Mouse (Mus musculus): ENCODE results near the gene Sppl2b.
A peak's percentile ranks its signal among the peaks of the same experiment; 100 is the strongest.

Gene Sppl2b

DNA sequence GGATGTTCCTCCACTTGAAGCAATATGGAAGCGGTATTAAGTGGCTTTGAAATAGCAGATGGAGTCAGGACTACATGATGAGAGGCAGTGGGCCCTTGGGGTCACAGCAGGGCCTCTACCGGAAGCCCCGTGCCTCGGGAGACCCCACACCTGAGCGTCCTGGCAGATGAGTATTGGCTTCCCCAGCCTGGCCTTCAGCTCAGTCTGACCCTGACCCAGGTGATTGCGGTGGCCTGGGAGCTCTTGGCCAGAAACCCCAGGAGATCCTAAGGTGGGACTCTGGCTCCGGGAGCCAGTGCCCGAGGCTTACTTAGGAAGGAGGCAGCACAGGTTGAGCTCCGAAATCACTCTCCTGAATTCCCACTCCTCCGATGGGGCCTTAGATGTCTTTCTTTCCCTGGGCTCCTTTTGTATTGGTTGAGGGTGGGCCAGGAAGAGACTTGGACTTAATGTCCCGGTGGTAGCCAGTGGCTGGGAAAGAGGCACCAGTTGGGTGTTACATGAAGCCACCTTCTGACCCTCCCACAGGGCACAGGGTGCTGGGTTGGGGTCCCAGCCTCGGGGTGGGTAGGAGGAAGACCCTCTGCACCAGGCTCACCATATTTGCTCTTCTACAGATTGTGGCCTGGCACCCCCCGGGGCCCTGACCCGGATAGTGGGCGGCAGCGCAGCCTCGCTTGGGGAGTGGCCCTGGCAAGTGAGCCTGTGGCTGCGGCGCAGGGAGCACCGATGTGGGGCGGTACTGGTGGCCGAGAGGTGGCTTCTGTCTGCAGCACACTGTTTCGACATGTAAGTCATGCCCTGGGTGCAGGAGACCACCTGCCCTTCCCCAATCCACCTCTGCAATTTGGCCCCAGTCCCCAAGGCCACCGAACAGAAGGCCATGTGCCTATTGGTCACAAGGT, 41.8 kb downstream of the Sppl2b start:
- no peak for DNase-seq (ENCODE audit: extremely low read depth, insufficient read length, low spot score)

DNA sequence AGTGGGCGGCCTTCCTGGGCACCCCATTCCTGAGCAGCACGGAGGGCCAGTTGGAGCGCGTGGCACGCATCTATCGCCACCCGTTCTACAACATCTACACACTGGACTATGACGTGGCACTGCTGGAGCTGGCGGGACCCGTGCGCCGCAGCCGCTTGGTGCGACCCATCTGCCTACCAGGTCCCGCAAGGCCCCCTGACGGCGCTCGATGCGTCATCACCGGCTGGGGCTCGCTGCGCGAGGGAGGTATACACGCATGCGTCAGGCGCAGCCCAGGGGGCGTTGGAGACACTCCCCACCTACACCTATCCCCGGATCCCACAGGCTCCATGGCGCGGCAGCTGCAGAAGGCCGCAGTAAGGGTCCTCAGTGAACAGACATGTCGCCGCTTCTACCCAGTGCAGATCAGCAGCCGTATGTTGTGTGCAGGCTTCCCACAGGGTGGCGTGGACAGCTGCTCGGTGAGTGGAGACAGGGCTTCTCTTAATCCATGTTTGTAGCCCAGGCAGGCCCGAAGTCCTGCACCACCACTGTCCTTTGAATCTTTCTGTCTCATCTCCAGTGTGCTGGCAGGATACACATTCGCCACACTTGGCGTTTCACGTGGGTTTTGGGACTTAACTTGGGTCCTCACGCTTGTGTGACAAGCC, 42.9 kb downstream of the Sppl2b start:
- DNase-seq (ENCODE audit: extremely low read depth, insufficient read length, low spot score) = no peak

DNA sequence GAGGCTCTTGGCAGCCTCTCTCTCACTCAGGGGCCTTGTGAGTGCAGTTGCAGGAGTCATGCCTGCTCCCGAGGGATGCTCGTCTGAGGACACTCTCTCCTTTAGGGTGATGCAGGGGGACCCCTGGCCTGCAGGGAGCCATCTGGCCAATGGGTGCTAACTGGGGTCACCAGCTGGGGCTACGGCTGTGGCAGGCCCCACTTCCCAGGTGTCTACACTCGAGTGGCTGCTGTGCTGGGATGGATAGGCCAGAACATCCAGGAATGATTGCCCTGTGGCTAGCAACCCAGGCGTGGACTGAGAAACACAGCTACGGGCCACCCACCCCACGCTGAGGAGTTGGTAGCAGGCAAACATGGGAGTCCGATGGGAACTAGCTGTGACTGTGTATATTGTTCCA, 44.0 kb downstream of the Sppl2b start:
- DNase-seq (ENCODE audit: extremely low read depth, insufficient read length, low spot score) = no peak

DNA sequence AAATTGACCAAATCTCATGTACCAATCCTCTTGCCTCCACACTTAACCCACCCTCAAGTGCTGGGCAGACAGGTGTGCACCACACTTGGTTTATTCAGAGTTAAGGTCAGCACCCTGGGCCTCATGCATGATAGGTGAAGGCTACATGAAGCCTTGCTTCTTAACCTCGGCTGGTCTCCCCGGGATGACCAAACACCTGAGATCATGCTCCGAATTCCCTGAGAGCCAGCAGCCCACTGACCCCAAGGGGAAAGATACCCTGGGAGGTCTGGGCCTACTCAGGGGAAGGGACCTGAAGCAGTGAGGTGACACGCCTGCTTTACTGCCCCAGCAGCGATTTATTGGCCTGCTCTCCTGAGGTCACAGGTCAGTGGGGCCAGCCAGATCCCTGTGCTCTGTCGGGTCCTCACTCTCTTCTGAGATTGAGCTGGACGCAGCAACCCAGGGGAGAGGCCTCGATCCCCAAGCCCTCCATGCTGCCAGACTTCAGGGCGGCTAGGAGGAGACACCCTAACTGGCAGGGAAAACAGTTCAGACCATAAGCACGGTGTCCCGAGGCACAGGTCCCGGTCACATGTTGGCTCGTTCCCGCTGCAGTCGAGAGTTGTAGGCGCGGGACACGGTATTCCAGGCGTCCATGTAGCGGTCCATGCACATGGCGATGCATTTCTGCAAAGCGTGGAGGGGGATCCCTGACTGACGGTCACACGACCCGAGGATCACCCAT, 44.7 kb downstream of the Sppl2b start:
- DNase-seq (ENCODE audit: extremely low read depth, insufficient read length, low spot score) = no peak

DNA sequence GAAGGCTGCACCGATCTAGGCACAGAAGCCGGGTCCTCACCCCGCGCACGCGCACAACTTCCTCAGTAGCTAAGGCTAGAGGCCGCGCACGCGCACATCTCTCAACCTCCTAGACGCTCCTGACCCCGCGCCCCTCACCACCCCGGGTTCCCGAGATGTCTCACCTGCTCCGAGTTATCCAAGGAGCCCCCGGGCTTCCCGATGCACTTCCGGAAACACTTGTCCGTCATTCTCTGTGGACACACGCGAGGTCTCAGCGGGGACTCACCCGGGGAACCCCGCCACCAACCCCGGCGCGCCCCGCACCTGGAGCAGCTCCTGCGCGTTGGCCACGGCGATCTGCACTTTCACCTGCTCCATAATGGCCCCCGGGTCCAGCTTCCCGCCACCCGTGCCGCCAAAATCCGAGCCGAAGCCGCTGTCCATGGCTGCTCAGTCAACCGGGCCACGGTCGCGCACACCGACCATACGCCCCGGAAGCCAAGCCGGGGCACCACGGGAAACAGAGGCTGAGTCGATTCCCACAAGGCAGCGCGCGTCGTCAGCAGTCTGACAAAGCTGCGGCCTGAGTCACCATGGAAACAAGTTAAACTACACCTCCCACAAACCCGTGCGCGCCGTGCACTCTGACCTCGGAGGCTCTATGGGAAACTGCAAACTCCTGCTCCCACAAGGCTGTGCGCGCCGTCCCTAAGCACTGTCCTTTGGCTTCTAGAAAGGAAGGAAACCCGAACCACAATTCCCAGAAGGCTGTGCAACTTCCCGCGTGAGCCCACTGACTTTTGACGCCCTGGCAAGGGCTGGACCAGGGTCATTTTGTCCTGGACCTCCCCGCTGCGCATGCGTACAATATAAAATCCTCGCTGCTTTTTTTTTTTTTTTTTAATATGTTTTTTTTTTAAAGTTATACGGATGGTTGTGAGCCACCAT, 45.5 kb downstream of the Sppl2b start, which contains the start of gene Timm13:
Gene Timm13 (minus strand): TSS at position 652 of the 930 bp plus-strand sequence.
- peak; percentile 97 for DNase-seq (ENCODE audit: extremely low read depth, insufficient read length, low spot score)

DNA sequence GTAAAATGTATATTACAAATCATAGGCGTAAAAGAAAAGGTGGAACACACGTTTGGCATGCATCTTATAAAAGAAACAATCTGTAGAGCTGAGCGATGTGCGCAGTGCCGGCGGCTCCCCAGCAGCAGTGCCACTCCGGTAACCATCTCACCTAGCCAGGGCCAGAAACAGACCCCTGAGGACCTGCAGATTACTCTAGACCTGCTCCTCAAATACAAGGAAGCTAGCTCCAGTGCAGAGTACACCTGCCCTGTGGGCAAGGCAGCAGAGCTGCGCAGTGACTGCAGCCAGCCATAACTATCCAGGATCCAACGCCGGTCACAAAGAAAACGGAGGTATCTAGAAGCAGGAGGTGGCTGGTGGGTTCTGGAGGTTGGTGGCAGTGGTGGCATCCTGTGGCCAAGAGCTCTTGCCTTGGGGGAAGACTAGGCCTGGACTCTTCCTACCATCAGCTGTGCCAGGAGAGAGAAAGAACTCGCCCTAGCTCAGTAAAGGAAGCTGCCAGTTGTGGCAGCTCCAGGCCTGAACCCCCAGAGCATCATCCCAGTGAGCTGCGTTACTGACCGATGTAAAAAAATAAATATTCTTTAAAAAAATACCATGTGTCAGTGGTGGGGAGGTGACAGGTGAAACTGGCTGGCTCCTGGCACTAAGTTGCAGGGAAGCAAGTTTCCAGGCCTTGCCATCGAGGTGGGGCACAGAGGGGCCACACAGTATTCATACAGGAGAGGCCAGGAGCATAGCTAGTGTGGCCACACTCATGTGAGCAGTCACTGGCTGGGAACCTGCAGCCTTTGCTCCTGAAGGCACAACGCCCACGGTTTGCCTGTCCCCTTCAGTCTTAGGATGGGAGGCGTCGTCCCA, 46.6 kb downstream of the Sppl2b start:
- no peak for DNase-seq (ENCODE audit: extremely low read depth, insufficient read length, low spot score)

DNA sequence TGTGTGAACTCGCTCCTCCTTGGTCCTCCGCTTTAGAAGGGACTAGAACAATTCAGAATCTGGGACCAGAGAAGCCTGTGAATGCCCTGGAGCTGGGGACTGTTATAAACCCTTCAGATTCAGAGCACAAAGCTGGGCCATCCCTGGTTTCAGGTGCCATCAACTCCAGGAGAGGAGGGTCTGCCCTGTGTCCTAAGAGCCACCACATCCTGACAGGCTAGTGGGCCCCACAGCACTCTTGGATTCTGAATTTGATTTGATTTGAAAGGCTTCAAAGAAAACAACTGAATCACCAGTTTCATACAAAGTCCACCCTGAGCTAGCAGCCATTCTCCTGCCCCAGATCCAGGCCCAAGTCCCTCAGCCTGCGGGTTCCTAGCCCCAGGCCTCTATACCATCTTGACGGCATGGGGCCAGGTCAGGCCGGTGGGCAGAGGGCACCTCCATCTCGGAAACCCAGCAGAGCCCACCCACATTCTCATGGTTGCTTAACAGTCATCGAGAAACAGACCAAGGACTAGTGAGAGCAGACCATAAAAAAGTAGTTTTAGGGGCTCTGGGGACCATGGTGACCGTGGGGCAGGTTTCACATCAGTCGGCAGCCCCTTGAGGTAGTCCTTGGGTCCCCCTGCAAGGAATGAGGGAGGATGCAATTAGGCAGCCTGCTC, 47.3 kb downstream of the Sppl2b start:
- DNase-seq (ENCODE audit: extremely low read depth, insufficient read length, low spot score) = no peak

DNA sequence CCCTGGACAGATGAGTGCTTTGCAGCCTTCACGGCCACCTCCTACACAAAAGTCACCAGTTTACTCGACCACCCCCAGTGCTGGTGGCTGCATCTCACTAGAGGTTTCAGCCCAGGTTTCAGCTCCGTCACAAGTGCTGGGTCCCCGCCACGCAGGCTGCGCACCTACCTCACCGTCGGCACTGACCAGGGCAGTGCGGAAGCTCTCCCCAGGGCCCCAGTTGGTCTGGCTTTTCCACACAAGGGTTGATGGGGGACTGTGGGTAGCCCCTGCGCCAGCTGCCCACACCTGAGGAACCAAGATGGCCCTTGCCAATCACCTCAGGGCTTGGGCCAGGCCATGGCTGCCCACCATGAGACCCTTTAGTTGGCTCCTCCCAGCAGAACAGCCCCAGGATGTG, 48.2 kb downstream of the Sppl2b start:
- DNase-seq (ENCODE audit: extremely low read depth, insufficient read length, low spot score) = no peak

DNA sequence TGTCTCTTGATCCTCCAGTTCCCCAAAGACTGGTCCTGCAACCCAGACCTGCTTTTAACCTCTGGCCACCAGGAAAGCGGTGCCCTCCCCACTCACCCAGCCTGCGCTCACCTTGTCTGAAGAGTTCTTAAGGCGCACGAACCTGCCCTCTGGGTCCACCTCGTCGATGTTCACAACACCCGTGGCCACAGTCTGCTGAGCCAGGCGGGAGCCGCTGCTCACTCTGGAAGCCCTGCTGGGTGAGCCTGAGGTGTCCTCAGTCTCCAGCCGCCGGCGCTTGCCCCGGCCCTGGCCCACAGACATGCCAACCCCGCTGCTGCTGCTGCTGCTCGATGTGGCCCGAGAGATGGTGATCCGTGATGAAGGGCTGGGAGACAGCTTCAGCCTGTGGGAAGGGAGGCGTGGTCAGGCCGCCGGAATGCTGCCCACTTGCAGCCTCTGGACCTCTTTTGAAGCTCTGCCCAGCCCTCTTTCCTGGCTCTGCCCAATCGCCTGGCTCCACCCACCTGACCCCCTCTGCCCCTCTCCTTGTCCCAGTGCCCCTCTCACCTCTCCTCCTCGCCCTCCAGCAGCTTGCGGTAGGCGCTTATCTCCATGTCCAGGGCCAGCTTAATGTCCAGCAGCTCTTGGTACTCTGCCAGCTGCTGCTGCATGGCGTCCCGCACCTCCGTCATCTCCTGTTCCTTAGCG, 49.1 kb downstream of the Sppl2b start:
- DNase-seq (ENCODE audit: extremely low read depth, insufficient read length, low spot score) = no peak

DNA sequence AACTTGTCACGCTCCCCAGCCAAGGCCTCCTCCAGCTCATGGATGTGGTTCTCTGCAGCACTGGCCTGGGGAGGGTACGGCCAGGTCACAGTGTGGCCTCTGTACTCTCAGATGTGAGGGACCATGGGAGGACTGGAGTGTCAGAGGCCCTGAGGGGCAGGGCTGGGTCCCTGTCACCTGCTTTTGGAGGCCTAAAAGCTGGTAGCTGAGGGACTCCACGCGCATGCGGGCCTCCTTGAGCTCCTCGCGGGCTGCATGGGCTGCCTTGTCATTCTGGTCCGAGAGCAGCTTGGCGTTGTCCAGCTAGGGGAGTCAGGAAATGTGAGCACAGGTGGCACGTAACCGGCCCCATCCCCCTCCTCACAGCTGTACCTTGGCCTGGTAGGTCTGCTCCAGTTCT, 49.6 kb downstream of the Sppl2b start:
- no peak for DNase-seq (ENCODE audit: extremely low read depth, insufficient read length, low spot score)

DNA sequence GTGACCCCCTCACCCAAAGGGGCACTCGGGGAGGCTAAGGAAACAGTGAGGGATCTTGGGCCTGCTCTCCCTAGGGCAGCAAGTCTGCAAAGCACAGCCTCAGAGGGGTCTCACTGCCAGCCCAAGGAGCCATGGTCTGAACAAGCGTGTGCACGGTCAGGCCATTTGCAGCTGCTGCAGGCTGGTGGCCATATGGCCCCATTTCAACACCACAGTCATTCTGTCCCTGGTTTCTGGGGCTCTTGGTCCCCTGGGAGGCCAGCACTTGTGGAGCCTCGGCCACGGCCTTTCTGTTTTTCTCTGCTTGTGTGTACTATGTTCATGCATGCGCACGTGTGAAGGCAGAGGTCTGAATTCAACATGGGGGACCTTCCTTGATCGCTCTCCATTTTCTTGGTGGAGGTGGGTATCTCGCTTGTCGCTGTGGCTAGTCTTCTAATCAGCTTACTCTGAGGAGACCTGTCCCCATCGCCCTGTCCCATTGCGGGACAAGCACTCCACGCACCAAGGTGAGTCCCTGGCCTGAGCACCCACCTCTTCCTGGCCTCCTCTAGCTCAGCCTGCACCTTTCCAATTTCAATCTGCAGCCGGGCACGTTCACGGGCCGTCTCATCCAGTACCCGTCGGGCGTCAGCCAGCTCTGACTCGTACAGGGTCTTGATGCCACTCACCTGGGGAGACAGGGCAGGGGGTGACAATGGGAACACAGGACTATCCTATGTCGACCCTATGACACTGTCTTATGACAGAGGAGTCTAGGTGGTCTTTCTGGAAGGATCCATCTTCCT, 54.5 kb downstream of the Sppl2b start:
- DNase-seq (ENCODE audit: extremely low read depth, insufficient read length, low spot score) = no peak

DNA sequence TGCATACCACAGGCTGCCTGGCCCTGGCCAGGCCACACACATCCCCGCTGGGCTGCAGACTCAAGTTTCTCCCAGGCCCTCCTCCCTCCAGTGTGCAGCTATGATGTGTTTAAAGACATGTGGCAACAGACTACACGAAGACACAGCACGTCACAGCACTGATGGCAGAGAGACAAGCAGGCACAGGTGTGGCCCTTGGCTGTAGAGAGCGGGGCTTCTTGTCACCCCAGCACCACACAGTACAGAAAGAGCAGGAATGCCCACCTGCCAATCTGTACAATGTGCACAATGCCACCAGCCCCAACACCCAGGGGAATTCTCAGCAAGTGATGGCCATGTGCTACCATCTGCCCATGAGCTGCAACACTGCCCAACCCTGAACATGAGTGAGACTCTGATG, 56.3 kb downstream of the Sppl2b start:
- no peak for DNase-seq (ENCODE audit: extremely low read depth, insufficient read length, low spot score)

DNA sequence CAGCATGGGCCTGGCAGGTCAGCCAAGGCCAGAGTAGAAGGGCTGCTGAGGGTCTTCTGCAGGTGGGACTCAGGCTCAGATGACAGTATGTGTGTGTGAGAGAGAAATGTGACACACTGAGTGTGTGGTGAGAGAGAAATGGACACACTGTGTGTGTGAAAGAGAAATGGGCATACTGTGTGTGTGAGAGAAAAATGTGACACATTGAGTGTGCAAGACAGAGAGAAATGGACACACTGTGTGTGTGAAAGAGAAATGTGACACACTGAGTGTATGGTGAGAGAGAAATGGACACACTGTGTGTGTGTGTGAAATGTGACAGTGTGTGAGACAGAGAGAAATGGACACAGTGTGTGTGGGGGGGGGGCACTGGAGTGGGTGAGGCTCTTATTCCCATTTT, 56.8 kb downstream of the Sppl2b start:
- no peak for DNase-seq (ENCODE audit: extremely low read depth, insufficient read length, low spot score)

DNA sequence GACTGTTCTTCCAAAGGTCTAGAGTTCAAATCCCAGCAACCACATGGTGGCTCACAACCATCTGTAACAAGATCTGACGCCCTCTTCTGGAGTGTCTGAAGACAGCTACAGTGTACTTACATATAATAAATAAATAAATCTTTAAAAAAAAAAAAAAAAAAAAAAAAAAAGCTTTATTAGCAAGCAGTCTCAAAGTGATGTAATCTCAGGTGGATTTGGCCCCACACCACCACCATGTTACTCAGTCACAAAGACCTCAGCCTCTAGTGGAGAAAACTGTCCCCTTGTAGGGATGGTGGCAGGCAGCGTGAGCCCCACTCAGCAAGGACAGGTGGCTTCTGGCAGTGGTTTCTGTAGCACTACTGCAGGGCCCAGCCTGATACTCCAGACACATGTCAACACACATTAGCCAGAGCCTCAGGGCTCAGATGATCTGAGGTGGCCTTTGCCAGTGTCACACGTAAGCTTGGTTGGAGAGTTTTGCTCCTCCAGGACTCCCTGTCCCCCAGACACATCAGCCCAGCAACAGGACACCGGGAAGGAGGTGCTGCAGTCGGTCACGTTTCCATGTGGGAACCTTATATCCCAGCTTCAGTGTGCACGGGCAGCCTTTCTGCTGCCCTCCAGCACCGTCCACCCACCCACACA, 58.4 kb downstream of the Sppl2b start:
- no peak for DNase-seq (ENCODE audit: extremely low read depth, insufficient read length, low spot score)

DNA sequence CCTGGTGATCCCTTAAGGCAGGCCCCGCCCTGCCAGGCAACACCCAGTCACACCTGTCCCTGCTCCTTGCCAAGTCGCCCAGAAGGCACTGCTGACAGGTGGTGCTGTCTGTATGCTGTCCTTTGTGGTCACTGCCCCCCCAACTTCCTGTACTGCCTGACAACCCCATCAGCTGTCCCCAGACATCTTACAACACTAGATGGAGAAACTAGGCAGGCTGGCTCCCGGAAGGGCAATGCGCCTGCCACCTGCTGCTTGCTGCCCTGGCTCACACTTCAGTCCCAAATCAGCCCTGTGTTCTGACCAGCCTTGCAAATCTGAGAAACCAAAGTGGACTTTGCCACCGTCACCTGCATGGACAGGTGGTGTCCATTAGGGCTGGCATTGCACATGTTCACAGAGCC, 59.2 kb downstream of the Sppl2b start:
- DNase-seq (ENCODE audit: extremely low read depth, insufficient read length, low spot score) = no peak

DNA sequence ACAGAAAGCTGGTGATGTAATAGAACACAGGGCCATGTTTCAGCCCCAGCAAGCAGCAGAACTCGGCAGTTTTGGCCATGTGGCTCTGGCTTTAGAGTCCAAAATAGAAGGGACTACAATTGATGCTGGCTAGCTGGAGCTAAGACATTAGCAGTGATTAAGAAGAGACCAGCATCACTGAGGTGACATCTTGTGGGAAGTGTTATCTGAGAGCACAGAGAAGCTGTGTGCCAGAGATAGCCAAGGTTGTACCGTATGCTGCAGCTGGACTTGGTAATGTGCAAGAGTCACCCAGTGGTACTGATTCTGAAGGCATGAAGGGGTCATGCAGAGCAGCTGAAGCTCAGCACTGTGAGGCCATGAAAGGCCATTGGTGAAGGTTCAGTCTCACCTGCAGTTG, 60.2 kb downstream of the Sppl2b start:
- DNase-seq (ENCODE audit: extremely low read depth, insufficient read length, low spot score) = no peak

DNA sequence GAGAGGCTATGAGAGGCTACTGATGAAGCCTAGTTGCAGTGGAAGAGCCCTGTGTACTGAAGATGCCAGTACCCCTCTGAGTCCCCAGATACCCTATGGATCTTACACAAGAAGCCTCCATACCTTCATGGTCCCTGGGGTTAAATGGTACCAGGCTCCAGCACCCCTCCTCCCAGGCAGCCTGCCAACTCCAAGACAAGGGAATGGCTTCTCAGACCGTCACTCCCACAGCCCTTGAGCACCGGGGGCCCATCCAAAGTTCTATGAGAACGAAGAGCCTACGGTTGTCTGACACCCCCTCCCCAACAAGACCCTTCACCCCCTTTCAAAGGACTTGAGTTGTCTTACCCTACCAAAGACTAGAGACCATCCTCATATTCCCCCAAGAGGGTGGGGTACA, 60.7 kb downstream of the Sppl2b start:
- DNase-seq (ENCODE audit: extremely low read depth, insufficient read length, low spot score) = no peak
